Mouse (Mus musculus) adrenal gland, postnatal 25 days (tissue): ENCODE measurements around the gene Polr2a. TPM values are rescaled to one million over a fixed set of nuclear protein-coding genes. Genes with fewer than 3 reads are reported as not detected.

ENCODE experiments used
- DNase-seq: peaks from one replicate; pipeline ENCODE4 v3.0.0; 2021; ENCODE audit warnings: mixed read lengths
- long read RNA-seq: library from polyadenylated mRNA; stranded (forward); transcript quantifications from one replicate; pipeline ENCODE4 v2.0.0, GENCODE M21; 2021
- total RNA-seq: library from RNA; stranded (reverse); gene quantifications from 2 replicates; pipeline ENCODE4 v1.2.3, GENCODE M21; 2021

The Polr2a gene
- total RNA-seq: 98.5 and 101 TPM in 2 replicates
- long read RNA-seq, partial matches to known transcripts: 1 of 4 reads
- long read RNA-seq, other reads (novel, unspliced or antisense): 3 of 4 reads

GRCm38 (mm10) chr11:69758478-69758970, at the start of gene Polr2a:
Polr2a (minus strand) TSS chr11:69758637.
- peak; percentile 95 for DNase-seq

- DNase-seq: no peak
Observed at GRCm38 (mm10) chr11:69807641-69808040, 49.2 kb upstream of the Polr2a start.

- DNase-seq: no peak
Observed at GRCm38 (mm10) chr11:69806378-69806777, 47.9 kb upstream of the Polr2a start.

GRCm38 (mm10) chr11:69804972-69805909, 46.8 kb upstream of the Polr2a start, which contains the start of gene Tmem102:
Tmem102 (minus strand) TSS chr11:69805624.
- no peak for DNase-seq

GRCm38 (mm10) chr11:69804652-69804940, 46.2 kb upstream of the Polr2a start:
- DNase-seq: no peak

GRCm38 (mm10) chr11:69803786-69804651, 45.6 kb upstream of the Polr2a start:
- DNase-seq: peak; percentile 83

GRCm38 (mm10) chr11:69803328-69803727, 44.9 kb upstream of the Polr2a start:
- DNase-seq: no peak

- peak; percentile 94 for DNase-seq
Observed at GRCm38 (mm10) chr11:69802648-69803105, 44.2 kb upstream of the Polr2a start.

GRCm38 (mm10) chr11:69801379-69801977, 43.0 kb upstream of the Polr2a start, which contains the start of gene Fgf11:
Fgf11 (minus strand) TSS chr11:69801857.
- DNase-seq: no peak

GRCm38 (mm10) chr11:69800392-69801197, 42.2 kb upstream of the Polr2a start:
- peak; percentile 67 for DNase-seq

GRCm38 (mm10) chr11:69800138-69800391, 41.6 kb upstream of the Polr2a start:
- DNase-seq: peak; percentile 41

- DNase-seq: no peak
Observed at GRCm38 (mm10) chr11:69799394-69800137, 41.1 kb upstream of the Polr2a start.

- DNase-seq: no peak
Observed at GRCm38 (mm10) chr11:69797924-69798323, 39.5 kb upstream of the Polr2a start.

- DNase-seq: no peak
Observed at GRCm38 (mm10) chr11:69795983-69796435, 37.6 kb upstream of the Polr2a start.

GRCm38 (mm10) chr11:69795168-69795982, 36.9 kb upstream of the Polr2a start, which contains the start of gene Chrnb1:
Chrnb1 (minus strand) TSS chr11:69795943.
- DNase-seq: peak; percentile 93

- no peak for DNase-seq
Observed at GRCm38 (mm10) chr11:69793429-69793828, 35.0 kb upstream of the Polr2a start.

- no peak for DNase-seq
Observed at GRCm38 (mm10) chr11:69791420-69791819, 33.0 kb upstream of the Polr2a start.

- DNase-seq: no peak
Observed at GRCm38 (mm10) chr11:69789431-69789830, 31.0 kb upstream of the Polr2a start.

GRCm38 (mm10) chr11:69787306-69787705, 28.9 kb upstream of the Polr2a start:
- no peak for DNase-seq
